Mouse (Mus musculus) spleen, postnatal 14 days (tissue): ENCODE data around the gene Elmod3.
A peak's percentile ranks its signal among the peaks of the same experiment; 100 is the strongest.

Experiments used
- DNase-seq, 2 experiments: peaks; one replicate each; pipeline ENCODE4 v3.0.0; 2021 to 2022; ENCODE audit warnings: low spot score in 2 of 2

Gene Elmod3

GRCm38 (mm10) chr6:72597956-72598753, at the start of gene Elmod3, which contains the start of gene Retsat:
Gene Elmod3, minus strand, starts transcription at chr6:72598413.
Gene Retsat, plus strand, starts transcription at chr6:72598475.
- DNase-seq, result peak; percentile 59 to 71

- peak in 1 of 2 experiments; percentile 51 for DNase-seq
Observed at GRCm38 (mm10) chr6:72647383-72647820, 49.2 kb upstream of the Elmod3 start.

- no peak for DNase-seq
Observed at GRCm38 (mm10) chr6:72645364-72645763, 47.2 kb upstream of the Elmod3 start.

- no peak for DNase-seq
Observed at GRCm38 (mm10) chr6:72644576-72644975, 46.4 kb upstream of the Elmod3 start.

- no peak for DNase-seq
Observed at GRCm38 (mm10) chr6:72641218-72641954, 43.2 kb upstream of the Elmod3 start.

- DNase-seq, result no peak
Observed at GRCm38 (mm10) chr6:72636940-72637339, 38.7 kb upstream of the Elmod3 start.

GRCm38 (mm10) chr6:72635760-72636431, 37.7 kb upstream of the Elmod3 start:
- peak in 1 of 2 experiments; percentile 16 for DNase-seq

- DNase-seq, result no peak
Observed at GRCm38 (mm10) chr6:72634311-72634710, 36.1 kb upstream of the Elmod3 start.

GRCm38 (mm10) chr6:72631700-72632099, 33.5 kb upstream of the Elmod3 start:
- no peak for DNase-seq

- no peak for DNase-seq
Observed at GRCm38 (mm10) chr6:72630961-72631360, 32.7 kb upstream of the Elmod3 start.

- no peak for DNase-seq
Observed at GRCm38 (mm10) chr6:72630370-72630769, 32.2 kb upstream of the Elmod3 start.

GRCm38 (mm10) chr6:72627276-72627675, 29.1 kb upstream of the Elmod3 start:
- DNase-seq, result no peak

GRCm38 (mm10) chr6:72626391-72626790, 28.2 kb upstream of the Elmod3 start:
- no peak for DNase-seq

GRCm38 (mm10) chr6:72623661-72624402, 25.6 kb upstream of the Elmod3 start:
- no peak for DNase-seq

- no peak for DNase-seq
Observed at GRCm38 (mm10) chr6:72622917-72623316, 24.7 kb upstream of the Elmod3 start.

- no peak for DNase-seq
Observed at GRCm38 (mm10) chr6:72620920-72621319, 22.7 kb upstream of the Elmod3 start.

GRCm38 (mm10) chr6:72619734-72620532, 21.7 kb upstream of the Elmod3 start:
- DNase-seq, result no peak

GRCm38 (mm10) chr6:72616643-72617288, 18.6 kb upstream of the Elmod3 start, which contains the start of gene Tgoln1:
Gene Tgoln1, minus strand, starts transcription at chr6:72617000.
- peak; percentile 87 to 92 for DNase-seq

GRCm38 (mm10) chr6:72615561-72616375, 17.6 kb upstream of the Elmod3 start:
- peak in 1 of 2 experiments; percentile 5 for DNase-seq
